Mouse (Mus musculus): ENCODE results near the gene Dpy19l1. TPM values are rescaled to one million over a fixed set of nuclear protein-coding genes. Genes with fewer than 3 reads are reported as not detected.
A peak's percentile ranks its signal among the peaks of the same experiment; 100 is the strongest.

Dpy19l1 gene
- polyA plus RNA-seq, 1 experiment from 2014 or later: 31.7 TPM

- H3K27me3 ChIP-seq (ENCODE audit: insufficient read depth, low read length): no peaks in the 10 kb centered on the region
- WGBS: 76% methylated on average over 7 of the region's 7 CpGs
- DNase-seq (peak; percentile 24), ATAC-seq (ENCODE audit: insufficient read depth) (no peak)
- no peak overlapping the region for H3K4me3 ChIP-seq (ENCODE audit: low read depth, low read length)
- H3K27ac ChIP-seq (ENCODE audit: low read depth): no peak overlapping the region
- no peak overlapping the region for H3K4me2 ChIP-seq
- no peaks in the 10 kb centered on the region for H3K4me1 ChIP-seq (ENCODE audit: insufficient read depth)
- H3K9ac ChIP-seq: no peak overlapping the region
- H3K36me3 ChIP-seq (ENCODE audit: insufficient read depth): peaks cover 6% of the 10 kb centered on the region; the same call in 1 of the 2 replicates
- no peak for TF ChIP-seq CTCF (IDR thresholded peaks at IDR 0.05; ENCODE audit: low read depth)
- H3K9me3 ChIP-seq (ENCODE audit: low read depth, low read length): no peaks in the 10 kb centered on the region
Measured at GRCm38 (mm10) chr9:24450524-24450923, 52.4 kb downstream of the Dpy19l1 start.

- DNase-seq (no peak), ATAC-seq (ENCODE audit: insufficient read depth) (no peak)
- Histone ChIP-seq H3K27ac (ENCODE audit: low read depth) (no peak overlapping the region), H3K4me3 (ENCODE audit: low read depth, low read length) (no peak overlapping the region), H3K4me1 (ENCODE audit: insufficient read depth) (no peaks in the 10 kb centered on the region), H3K36me3 (ENCODE audit: insufficient read depth) (peaks cover 26% of the 10 kb centered on the region), H3K4me2 (no peak overlapping the region), H3K27me3 (ENCODE audit: insufficient read depth, low read length) (no peaks in the 10 kb centered on the region), H3K9ac (no peak overlapping the region), H3K9me3 (ENCODE audit: low read depth, low read length) (no peaks in the 10 kb centered on the region)
- TF ChIP-seq CTCF (IDR thresholded peaks at IDR 0.05; ENCODE audit: low read depth): no peak
- WGBS: 73% methylated on average over 2 of the region's 2 CpGs
Measured at GRCm38 (mm10) chr9:24434901-24435300, 68.0 kb downstream of the Dpy19l1 start.

- Histone ChIP-seq H3K4me3 (ENCODE audit: low read depth, low read length) (no peak overlapping the region), H3K27me3 (ENCODE audit: insufficient read depth, low read length) (no peaks in the 10 kb centered on the region), H3K36me3 (ENCODE audit: insufficient read depth) (peaks cover 20% of the 10 kb centered on the region), H3K9me3 (ENCODE audit: low read depth, low read length) (no peaks in the 10 kb centered on the region), H3K27ac (ENCODE audit: low read depth) (no peak overlapping the region), H3K9ac (no peak overlapping the region), H3K4me1 (ENCODE audit: insufficient read depth) (no peaks in the 10 kb centered on the region), H3K4me2 (no peak overlapping the region)
- no peak for ATAC-seq (ENCODE audit: insufficient read depth)
- TF ChIP-seq CTCF (IDR thresholded peaks at IDR 0.05; ENCODE audit: low read depth): no peak
- no peak for DNase-seq
Measured at GRCm38 (mm10) chr9:24429721-24430120, 73.2 kb downstream of the Dpy19l1 start.

- Histone ChIP-seq H3K36me3 (ENCODE audit: insufficient read depth) (peaks cover 11% of the 10 kb centered on the region), H3K4me1 (ENCODE audit: insufficient read depth) (no peaks in the 10 kb centered on the region), H3K27me3 (ENCODE audit: insufficient read depth, low read length) (no peaks in the 10 kb centered on the region), H3K27ac (ENCODE audit: low read depth) (no peak overlapping the region), H3K9ac (no peak overlapping the region), H3K4me2 (no peak overlapping the region), H3K9me3 (ENCODE audit: low read depth, low read length) (no peaks in the 10 kb centered on the region), H3K4me3 (ENCODE audit: low read depth, low read length) (no peak overlapping the region)
- 83% methylated on average over 1 of the region's 1 CpGs for WGBS
- ATAC-seq (ENCODE audit: insufficient read depth): no peak
- TF ChIP-seq CTCF (IDR thresholded peaks at IDR 0.05; ENCODE audit: low read depth): no peak
- no peak for DNase-seq
Measured at GRCm38 (mm10) chr9:24425679-24426078, 77.3 kb downstream of the Dpy19l1 start.

- no peak for ATAC-seq (ENCODE audit: insufficient read depth)
- Histone ChIP-seq H3K27ac (ENCODE audit: low read depth) (no peak overlapping the region), H3K4me1 (ENCODE audit: insufficient read depth) (no peaks in the 10 kb centered on the region), H3K9me3 (ENCODE audit: low read depth, low read length) (no peaks in the 10 kb centered on the region), H3K9ac (no peak overlapping the region), H3K4me3 (ENCODE audit: low read depth, low read length) (no peak overlapping the region), H3K4me2 (no peak overlapping the region), H3K36me3 (ENCODE audit: insufficient read depth) (peaks cover 30% of the 10 kb centered on the region), H3K27me3 (ENCODE audit: insufficient read depth, low read length) (no peaks in the 10 kb centered on the region)
- 92% methylated on average over 8 of the region's 8 CpGs for WGBS
- DNase-seq: no peak
- TF ChIP-seq CTCF (IDR thresholded peaks at IDR 0.05; ENCODE audit: low read depth): no peak
Measured at GRCm38 (mm10) chr9:24423241-24423640, 79.7 kb downstream of the Dpy19l1 start.

GRCm38 (mm10) chr9:24421888-24422287 lies 81.1 kb downstream of the Dpy19l1 start:
- H3K4me3 ChIP-seq (ENCODE audit: low read depth, low read length): no peak overlapping the region
- peaks cover 32% of the 10 kb centered on the region for H3K36me3 ChIP-seq (ENCODE audit: insufficient read depth)
- no peak overlapping the region for H3K27ac ChIP-seq (ENCODE audit: low read depth)
- WGBS: 85% methylated on average over 1 of the region's 1 CpGs
- no peaks in the 10 kb centered on the region for H3K27me3 ChIP-seq (ENCODE audit: insufficient read depth, low read length)
- ATAC-seq (ENCODE audit: insufficient read depth): no peak
- H3K9me3 ChIP-seq (ENCODE audit: low read depth, low read length): no peaks in the 10 kb centered on the region
- no peak overlapping the region for H3K9ac ChIP-seq
- no peak overlapping the region for H3K4me2 ChIP-seq
- H3K4me1 ChIP-seq (ENCODE audit: insufficient read depth): no peaks in the 10 kb centered on the region
- DNase-seq: no peak
- TF ChIP-seq CTCF (IDR thresholded peaks at IDR 0.05; ENCODE audit: low read depth): no peak

GRCm38 (mm10) chr9:24421221-24421620 lies 81.7 kb downstream of the Dpy19l1 start:
- no peaks in the 10 kb centered on the region for H3K9me3 ChIP-seq (ENCODE audit: low read depth, low read length)
- ATAC-seq (ENCODE audit: insufficient read depth): no peak
- WGBS: 66% methylated on average over 3 of the region's 3 CpGs
- peaks cover 32% of the 10 kb centered on the region for H3K36me3 ChIP-seq (ENCODE audit: insufficient read depth)
- no peak overlapping the region for H3K27ac ChIP-seq (ENCODE audit: low read depth)
- H3K27me3 ChIP-seq (ENCODE audit: insufficient read depth, low read length): no peaks in the 10 kb centered on the region
- no peak overlapping the region for H3K4me2 ChIP-seq
- TF ChIP-seq CTCF (IDR thresholded peaks at IDR 0.05; ENCODE audit: low read depth): no peak
- no peak for DNase-seq
- H3K9ac ChIP-seq: no peak overlapping the region
- no peaks in the 10 kb centered on the region for H3K4me1 ChIP-seq (ENCODE audit: insufficient read depth)
- H3K4me3 ChIP-seq (ENCODE audit: low read depth, low read length): no peak overlapping the region

GRCm38 (mm10) chr9:24420144-24420543 lies 82.8 kb downstream of the Dpy19l1 start:
- no peaks in the 10 kb centered on the region for H3K4me1 ChIP-seq (ENCODE audit: insufficient read depth)
- 93% methylated on average over 4 of the region's 4 CpGs for WGBS
- H3K9ac ChIP-seq: no peak overlapping the region
- TF ChIP-seq CTCF (IDR thresholded peaks at IDR 0.05; ENCODE audit: low read depth): no peak
- no peak overlapping the region for H3K4me2 ChIP-seq
- no peak overlapping the region for H3K4me3 ChIP-seq (ENCODE audit: low read depth, low read length)
- ATAC-seq (ENCODE audit: insufficient read depth) (no peak), DNase-seq (no peak)
- no peak overlapping the region for H3K27ac ChIP-seq (ENCODE audit: low read depth)
- peaks cover 32% of the 10 kb centered on the region for H3K36me3 ChIP-seq (ENCODE audit: insufficient read depth)
- H3K27me3 ChIP-seq (ENCODE audit: insufficient read depth, low read length): no peaks in the 10 kb centered on the region
- H3K9me3 ChIP-seq (ENCODE audit: low read depth, low read length): no peaks in the 10 kb centered on the region
